Mouse (Mus musculus) monocyte, adult 2 months (primary cell): ENCODE measurements around the gene Usp39.
A peak's percentile ranks its signal among the peaks of the same experiment; 100 is the strongest.

Experiments
- DNase-seq, 2 experiments: peaks; one replicate each; pipeline ENCODE4 v3.0.0; 2022; ENCODE audit warnings: low spot score in 2 of 2, low read depth in 1 of 2

Usp39 gene

DNA sequence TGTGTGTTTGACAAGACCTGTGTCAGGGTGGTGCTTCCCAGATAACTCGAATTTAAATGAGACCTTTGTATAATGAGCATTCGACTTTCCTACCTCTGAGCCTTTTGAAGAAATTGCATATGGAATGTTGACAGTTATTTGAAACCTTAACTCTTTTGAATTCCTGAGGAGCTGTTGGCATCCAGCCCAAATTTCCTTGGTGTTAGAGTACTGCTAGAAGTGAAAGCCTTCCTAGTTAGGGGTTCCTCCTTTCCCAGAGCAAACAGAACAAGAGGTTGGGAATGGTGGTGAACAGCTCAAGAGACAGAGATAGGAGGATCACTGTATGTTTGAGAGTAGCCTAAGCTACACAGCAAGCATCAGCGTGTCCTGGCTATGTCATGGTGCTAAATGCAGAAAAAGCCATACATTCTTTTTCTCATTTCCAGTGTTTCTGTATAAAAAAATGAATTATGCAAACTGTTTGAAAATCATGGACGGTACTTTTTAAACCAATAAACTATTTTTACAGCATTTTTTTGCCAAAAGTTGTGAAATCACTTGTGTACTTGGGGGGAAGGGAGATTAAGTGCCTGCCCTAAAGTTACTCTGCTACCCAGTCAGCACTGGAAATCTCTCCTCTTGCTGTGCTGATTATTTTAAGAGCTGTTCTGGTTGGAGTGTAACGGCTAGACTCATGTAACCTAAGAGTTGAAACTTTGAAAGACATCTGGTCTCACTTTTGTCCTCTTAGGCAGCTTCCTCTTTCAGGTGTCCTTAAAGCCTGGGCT, 7.8 kb upstream of the Usp39 start:
- DNase-seq = no peak

DNA sequence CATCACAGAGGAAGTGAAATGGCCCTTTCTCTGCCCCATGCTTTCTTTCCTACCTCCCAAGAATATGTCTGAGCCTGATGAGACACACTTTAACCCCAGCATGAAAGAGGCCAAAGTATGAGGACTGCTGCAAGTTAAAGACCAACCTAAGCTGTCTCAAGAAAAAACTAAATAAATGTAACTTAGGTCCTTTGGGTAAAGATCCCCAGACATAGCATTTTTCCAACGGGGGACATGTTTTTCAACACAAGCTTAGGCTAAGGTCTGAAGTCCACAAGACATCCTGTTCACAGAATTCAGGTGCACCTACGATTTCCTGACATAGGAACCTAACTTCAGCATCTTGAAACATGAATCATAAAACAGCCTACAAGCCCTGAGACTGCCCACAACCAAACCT, 5.2 kb upstream of the Usp39 start:
- DNase-seq = no peak

DNA sequence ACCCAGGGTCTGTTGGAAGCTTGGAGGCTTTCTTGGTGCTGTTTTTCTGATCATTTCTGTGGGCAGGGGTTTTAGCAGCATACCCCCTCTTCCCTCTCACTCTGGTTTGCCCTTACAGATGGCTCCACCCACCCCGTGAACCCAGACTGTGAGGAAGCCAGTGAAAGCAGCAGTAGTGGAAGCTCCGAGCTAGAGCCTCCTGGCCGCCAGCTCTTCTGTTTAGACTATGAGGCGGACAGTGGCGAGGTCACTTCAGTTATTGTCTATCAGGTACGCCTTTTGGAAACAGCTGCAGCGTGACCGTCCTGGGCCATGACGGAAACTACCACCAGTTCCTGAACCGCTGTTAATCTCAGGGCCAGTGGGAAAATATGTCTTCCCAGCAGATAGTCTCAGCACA, 3.4 kb upstream of the Usp39 start:
- no peak for DNase-seq

DNA sequence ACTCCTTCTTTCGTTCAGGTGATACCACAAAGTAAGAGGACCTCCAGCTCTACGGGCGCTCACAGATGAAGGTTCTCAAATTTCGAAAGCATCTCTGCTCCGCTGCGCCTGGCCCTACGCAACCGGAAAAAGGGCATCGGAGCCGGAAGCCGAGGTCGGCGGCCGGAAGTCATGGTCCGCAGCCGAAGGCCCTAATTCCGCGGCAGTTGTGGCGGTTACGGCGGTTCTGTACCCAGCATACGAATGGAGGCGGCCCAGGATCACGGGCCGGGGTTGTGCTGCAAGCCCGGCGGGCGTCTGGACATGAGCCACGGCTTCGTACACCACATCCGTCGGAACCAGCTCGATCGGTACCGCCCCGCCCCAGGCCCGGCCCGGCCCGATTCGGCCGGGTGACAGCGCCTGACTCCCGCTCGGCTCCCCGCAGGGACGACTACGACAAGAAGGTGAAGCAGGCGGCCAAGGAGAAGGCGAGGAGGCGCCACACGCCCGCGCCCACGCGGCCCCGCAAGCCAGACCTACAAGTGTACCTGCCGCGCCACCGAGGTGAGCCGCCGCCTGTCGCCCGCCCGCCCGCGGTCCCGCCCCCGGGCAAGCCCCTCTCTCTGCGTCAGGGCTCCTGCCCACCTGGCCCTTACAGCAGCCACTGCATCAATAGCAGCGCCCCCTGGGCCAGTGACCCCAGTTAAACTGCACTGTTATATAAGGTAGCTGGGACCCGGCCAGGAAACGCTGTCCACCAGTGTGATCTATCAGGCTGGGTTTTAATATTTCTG, 2.4 kb upstream of the Usp39 start, which contains the start of gene 0610030E20Rik:
0610030E20Rik (plus strand) TSS at position 152 of the 776 bp plus-strand sequence.
- DNase-seq = peak in 1 of 2 experiments; percentile 52

DNA sequence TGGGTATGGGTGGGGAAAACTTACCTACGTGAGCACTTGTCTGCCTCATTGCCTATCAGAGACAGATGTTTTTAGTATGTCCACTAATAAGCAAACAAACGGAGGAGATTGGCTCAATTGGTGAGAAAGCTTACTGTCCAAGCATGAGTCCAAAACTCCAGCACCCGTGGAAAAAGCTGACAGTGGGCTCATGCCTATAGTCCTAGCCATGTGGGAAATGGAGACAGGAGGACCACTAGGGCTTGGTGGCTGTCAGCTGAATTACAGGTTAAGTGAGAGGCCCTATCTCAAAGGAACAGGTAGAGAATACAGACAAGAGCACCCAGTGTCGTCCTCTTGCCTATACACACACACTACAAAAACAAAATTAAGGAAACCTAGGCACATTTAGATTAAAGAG, 1.3 kb upstream of the Usp39 start:
- no peak for DNase-seq

DNA sequence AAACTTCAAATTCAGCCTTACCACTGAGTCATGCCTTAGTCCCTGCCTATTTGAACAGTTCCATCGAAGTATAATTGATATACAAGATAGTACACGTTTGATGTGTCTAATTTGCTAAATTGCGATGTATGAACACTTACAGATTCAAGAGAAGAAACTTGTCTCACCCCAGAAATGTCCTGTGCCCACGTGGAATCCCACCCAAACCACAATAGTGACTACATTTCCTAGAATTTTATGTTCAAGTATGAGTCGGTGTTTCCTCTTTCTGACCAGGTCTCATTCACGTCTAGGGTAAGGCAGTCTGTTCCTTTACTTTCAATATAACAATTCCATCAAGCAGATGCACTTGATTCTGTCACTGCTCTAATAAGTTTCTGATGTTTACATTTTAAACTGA, 649 bp upstream of the Usp39 start:
- no peak for DNase-seq

DNA sequence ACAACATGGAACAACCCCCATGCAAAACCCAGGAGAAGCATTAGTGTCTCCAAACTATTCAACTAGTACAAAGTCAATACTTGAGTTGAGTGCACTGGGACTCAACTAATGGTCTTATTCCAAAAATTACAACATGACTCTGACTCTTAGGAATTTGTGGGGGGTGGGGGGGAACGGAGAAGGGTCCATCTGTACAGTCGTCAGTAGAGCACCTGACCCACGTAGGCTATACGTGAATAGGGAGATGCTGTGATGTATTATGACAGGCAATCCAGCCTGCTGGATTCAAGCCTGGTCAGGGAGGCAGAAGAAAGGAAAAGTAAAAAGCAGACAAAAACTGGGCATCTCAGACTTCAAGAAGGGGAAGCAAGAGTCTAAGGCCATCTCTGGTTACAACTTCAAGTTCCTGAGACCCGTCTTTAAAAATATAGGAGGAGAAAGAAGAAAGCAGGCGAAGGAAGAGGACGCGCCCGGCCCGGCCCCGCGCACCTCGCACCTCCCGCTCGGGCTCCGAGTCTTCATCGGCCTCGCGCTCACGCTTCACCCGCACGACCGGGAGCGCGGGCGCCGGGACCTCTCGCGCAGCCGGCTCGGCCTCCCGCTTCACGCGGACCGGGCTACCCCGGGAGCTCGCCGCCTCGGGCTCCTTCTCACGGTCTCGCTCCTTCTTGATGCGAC, 449 bp downstream of the Usp39 start:
- no peak for DNase-seq

DNA sequence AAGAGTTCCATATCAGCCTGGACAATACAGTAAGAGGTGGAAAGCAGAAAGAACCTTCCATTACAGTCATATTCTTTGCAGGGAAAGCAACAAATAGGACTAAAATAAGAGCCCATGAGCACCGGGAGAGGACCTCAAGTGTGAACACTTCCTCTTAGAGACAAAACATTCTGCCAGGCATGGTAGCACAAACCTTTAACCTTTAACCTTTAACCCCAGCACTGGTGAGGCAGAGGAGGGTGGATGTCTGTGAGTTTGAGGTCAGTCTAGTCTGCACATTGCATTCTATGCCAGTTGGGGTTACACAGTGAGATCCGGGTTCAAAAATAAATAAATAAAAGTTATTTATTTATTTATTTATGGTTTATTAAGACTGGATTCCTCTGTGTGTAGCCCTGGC, 4.5 kb downstream of the Usp39 start:
- no peak for DNase-seq

DNA sequence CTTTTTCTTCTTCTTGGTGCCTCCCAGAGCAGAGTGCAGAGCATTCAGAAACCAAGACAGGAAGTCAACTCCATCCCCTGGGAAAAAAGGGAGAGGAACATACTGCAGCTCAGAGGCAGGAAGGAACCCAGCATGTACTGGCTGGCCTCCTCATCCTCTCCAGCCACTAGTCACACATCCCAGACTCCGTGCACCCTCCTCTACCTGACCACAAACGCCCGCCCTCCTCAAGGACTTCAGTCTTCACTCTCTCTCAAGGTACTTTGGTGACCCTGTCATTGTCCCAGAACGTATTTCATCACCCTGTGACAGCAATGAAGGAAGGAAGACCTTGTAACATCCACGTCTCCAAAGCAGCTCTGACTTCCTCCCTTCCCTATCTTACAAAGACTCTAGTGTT, 11.9 kb downstream of the Usp39 start:
- no peak for DNase-seq

DNA sequence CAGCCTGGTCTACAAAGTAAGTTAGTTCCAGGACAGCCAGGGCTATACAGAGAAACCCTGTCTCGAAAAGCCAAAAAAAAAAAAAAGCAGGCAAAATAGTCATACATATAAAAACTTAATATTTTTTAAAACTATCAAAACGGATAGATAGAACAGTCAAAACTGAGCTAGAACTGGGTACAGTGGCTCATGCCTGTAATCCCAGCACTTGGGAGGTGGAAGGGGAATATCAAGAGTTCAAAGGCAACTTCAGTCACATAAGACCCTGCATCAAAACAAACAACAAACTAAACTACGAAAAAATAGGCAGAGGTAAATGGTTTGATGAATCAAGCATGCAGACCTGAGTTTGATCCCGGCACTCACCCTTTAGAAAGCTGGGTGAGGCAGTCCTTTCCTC, 14.9 kb downstream of the Usp39 start:
- DNase-seq = no peak

DNA sequence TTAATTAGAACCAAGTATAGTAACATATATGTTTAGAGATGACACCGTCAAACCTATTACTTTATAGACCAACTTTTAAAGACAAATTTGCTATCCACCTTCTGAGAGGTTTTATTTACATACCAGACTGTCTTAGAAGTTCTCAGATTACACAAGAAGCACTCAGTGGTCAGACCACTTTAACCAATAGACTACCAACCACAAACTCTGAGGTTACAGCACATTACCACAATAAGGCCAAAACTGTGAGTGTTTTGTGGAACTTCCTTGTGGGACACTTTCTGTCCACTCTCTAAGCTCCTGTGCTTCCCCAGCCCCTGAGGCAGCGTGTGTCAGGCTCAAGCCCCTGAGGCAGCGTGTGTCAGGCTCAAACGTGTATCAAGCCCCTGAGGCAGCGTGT, 16.0 kb downstream of the Usp39 start:
- DNase-seq = no peak

DNA sequence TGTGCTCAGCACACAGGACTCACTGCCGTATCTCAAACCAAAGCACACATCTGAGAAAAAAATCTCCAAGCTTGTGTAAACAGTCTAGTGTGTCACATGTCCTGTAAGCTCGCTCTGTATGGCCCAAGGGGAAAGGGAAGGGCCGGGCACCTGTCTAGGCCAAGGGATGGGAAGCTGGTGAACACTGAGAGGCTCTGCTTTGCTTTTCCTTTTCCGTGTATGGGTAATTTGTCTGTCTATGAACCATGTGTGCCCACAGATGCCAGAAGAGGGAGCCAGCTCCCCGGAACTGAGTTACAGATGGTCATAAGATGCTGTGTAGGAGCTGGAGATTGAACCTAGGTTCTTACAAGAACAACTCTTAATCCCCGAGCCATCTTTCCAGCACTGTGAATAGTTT, 18.7 kb downstream of the Usp39 start:
- DNase-seq = no peak

DNA sequence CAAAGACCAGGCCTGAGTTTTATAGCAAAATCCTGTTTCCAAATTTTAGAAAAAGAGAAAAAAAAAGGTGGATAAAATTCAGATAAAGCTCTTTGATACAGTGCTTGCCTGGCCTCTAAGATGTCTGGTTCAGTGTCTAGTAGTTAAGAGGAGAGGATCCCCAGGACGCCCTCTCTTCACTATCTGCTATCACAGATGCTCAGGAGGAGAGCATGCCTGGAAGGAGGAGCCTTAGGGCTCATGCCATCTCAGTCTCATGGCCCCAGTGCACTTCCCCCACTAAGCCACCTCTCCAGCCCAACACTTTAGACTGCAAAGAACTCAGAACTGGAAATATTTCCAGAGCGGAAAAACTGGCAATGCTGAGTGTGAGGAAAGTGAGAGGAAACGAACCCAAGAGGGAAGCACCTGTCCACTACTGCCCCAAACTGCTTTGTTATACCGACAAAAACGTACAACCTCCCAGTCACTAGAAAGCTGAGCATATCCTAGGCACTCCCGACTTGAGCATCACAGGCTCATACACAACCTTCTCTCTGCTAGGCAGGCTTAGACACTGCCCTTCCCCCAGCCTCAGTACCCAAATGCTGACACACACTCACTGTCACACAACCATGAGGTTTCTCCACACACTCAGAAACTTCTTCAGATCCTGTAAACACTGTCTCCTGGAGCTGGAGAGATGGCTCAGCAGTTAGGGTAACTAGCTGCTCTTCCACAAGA, 21.0 kb downstream of the Usp39 start:
- DNase-seq = no peak

DNA sequence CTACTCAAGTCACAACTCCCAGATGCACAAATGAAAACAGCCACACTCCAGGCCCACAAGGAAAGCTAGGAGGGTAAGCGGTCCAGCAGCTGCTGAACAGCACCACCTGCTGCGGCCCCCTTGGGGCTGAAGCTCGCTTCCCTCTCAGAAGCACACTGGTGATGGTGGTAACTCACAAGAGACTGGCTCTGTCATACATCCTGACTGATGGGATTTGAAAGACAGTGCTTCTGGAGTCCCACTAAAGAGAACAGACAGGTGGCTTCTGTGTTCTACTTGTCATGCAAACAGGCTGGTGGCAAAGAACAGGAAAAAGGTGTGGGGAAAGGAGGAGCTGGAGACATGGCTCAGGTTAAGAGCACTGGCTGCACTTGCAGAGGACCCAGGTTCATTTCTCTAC, 22.0 kb downstream of the Usp39 start:
- DNase-seq = no peak

DNA sequence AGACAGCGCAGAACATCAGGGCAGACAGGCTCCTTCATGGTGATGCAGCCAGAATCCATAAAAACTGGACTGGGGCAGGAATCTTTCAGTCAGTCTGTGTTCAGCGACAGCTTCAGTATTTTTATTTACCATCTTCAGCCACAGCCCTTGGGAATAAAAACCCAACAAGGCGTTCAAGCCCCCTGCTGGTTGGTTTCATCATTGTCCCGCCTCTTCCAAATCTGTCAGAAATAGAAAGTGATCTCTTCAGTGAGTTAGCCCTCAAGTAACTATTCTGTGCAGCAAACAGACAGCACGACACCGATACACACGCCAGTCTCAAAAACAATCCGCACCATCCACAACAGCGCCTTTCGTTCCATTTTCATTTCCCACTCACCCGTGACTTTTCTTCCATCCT, 26.0 kb downstream of the Usp39 start:
- no peak for DNase-seq

DNA sequence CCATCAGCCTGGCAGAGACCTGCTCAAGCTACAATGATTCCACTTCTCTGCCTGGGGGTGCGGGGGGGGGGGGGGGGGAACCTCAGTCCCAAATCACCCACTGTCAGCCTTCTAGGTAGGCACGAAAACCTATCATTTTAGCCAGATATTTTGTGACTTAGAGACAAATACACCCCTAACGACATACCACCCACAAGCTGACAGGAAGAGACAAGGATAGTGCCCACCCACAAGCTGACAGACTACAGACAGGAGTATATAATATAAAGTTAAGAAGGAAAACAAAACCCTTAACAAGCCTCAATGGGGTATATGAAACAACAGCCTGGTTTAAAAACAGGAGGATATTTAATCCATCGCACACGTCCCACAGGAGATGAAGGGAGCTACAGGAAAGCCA, 26.5 kb downstream of the Usp39 start:
- no peak for DNase-seq

DNA sequence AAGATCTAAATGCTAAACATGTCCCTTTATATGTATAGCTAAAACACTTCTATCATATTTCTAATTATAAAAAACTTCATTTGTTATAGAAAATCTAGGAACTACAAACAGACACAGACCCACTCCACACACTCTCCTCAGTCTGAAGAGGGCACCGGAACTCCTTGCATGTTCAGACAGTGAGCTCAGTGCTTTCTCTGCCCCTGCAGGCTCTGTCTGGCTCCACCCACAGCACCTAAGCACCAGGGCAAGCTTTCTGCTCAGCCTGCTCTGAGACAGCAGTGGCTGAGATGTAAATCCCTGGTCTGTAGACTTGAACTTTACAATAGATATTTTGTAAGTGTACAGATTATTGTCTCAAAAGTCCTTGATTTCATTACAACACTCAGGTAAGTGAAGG, 28.9 kb downstream of the Usp39 start:
- no peak for DNase-seq

DNA sequence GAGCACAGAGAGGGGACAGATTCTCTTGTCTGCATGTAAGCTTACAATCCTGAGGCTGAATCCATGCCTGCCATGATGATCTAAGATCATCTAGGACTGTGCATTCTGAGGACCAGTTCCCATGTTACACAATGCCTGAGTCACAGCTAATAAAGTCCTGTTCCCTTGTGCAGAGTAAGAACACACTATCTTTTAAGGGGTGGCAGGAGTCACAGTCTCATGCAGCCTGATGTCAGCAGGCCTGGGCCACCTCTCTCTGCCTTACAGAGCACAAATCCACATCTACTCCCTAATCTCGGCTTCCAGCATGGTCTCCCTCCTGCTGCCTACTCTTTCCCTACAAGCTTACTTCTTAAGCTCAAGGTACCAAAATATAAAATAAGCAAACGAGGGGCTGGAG, 29.6 kb downstream of the Usp39 start:
- no peak for DNase-seq

DNA sequence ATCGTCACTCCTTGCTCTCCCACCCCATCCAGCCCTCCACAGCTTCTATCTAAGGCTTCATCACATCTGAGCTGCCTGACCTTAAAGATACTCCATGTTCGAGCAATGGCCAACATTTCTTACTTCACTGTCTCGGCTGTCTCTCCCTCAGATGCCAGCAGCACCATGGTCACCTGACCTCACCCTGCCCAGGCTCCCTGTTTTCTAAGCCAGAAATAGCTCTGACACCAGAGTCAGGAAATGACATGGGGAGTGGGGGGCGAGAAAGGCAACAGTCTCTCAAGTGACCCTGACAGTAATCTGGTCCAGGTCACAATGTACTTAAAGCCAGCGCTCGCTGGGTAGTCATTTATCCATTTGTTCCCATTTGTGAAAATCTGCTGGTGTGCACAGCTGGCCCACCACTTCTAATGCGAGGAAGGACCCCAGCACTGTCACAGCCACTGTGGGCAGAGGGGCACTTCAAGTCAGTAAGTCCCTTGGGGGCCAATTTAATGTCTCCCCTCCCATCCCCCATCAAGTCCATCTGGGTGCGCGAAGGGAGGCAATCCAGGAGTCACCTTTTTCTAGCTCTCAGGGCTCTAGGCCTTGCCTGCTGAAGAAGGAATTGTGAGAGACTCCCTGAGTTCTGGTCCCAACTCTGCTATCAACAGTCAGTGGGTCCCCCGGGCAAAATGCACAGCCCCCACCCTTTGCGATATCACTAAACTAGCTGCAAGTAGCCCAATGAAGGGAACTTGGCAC, 31.7 kb downstream of the Usp39 start:
- no peak for DNase-seq

DNA sequence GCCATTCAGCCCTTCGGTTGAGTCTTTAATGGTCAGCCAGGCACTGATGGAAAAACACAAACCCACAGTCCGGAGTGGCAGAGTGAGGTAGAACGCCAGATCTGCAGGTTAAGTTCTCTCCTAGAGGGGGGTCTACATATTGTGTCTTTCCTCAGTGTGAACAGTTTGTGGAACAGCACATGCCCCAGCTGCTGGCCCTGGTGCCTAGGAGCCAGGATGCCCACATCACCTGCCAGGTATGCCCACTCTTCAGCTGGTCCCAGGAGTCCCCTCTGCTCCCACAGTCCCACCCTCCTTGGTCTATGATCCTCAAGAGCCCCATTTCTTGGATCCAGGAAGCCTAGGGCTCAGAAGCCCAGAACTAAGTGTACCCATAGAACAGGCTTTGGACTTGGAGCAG, 32.8 kb downstream of the Usp39 start:
- DNase-seq = no peak

DNA sequence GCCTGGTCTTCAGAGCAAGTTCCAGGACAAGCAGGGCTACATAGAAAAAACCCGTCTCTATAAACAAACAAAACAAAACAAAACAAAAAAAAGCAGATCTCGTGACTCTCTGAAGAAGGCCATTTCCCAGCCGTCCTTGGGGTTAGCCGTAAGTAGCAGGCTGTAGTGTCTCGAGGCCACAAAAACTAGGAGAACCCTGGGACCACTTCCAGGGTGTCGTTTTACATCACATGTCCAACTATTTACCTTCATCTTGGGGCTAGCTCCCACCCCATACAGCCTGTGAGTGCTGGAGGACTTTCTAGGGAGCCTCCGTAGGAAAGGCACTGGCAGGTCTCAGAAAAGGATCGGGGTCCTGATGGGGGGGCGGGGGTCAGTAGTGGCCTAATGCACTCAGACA, 41.5 kb downstream of the Usp39 start:
- DNase-seq = no peak
